23 mouse cellular contexts compared by ENCODE assay signal in genomic region chr17:56111021-56111420, GRCm38 (mm10). TPM values are rescaled to one million over a fixed set of nuclear protein-coding genes. Genes with fewer than 3 reads are reported as not detected.
A peak's percentile ranks its signal among the peaks of the same experiment; 100 is the strongest.
DNase-seq lines count a peak whose midpoint lies in the region; ATAC-seq and TF ChIP-seq lines count a peak whose summit lies in the region.
"Had no signal": no experiment of that assay in that cellular context is flagged by ENCODE, and none has a peak within 500 bp of the region (broad histone marks: within the 10 kb centered on the region; RNA-seq: fewer than 3 reads in every experiment).

No protein-coding gene starts in this region.

- TF ChIP-seq CTCF in heart, postnatal 0 days (IDR thresholded peaks at IDR 0.05; ENCODE audit: low read depth) = no peak
- TF ChIP-seq CTCF in liver, adult 2 months (IDR thresholded peaks at IDR 0.05; ENCODE audit: low read depth, low read length) = no peak

- peaks cover 12% of the 10 kb centered on the region; the same call in 1 of the 2 replicates for H3K36me3 ChIP-seq in heart, postnatal 0 days (replicated peaks; ENCODE audit: control insufficient read depth, insufficient read depth, low read length)
- H3K36me3 ChIP-seq in liver, adult 2 months (ENCODE audit: control insufficient read depth, insufficient read depth, low read length) = peaks cover 6% of the 10 kb centered on the region; the same call in 1 of the 2 replicates
- H3K36me3 ChIP-seq in liver, embryonic 11.5 days (ENCODE audit: control insufficient read depth, insufficient read depth, low read length) = no peaks in the 10 kb centered on the region
- H3K36me3 ChIP-seq: heart, embryonic 15.5 days; limb, embryonic 10.5 days had no signal

- H3K4me3 ChIP-seq in heart, postnatal 0 days (ENCODE audit: low read depth, low read length) = no peak overlapping the region
- H3K4me3 ChIP-seq in liver, adult 2 months (ENCODE audit: insufficient read depth, low read depth, low read length) = no peak overlapping the region
- H3K4me3 ChIP-seq in liver, embryonic 11.5 days (ENCODE audit: low read depth, low read length) = no peak overlapping the region
- H3K4me3 ChIP-seq: forebrain, embryonic 10.5 days; heart, embryonic 15.5 days; limb, embryonic 10.5 days; midbrain, embryonic 12.5 days had no signal

- H3K79me2 ChIP-seq in liver, adult 2 months (ENCODE audit: control insufficient read depth, insufficient read depth, low read length) = no peaks in the 10 kb centered on the region

- H3K9me3 ChIP-seq in heart, postnatal 0 days (replicated peaks; ENCODE audit: control insufficient read depth, low read length) = no peaks in the 10 kb centered on the region
- H3K9me3 ChIP-seq in liver, embryonic 11.5 days (ENCODE audit: control insufficient read depth, low read length) = no peaks in the 10 kb centered on the region
- H3K9me3 ChIP-seq: forebrain, embryonic 10.5 days; heart, embryonic 15.5 days; limb, embryonic 10.5 days; midbrain, embryonic 12.5 days had no signal

- H3K9ac ChIP-seq in heart, postnatal 0 days (replicated peaks; ENCODE audit: low read depth, low read length) = no peak overlapping the region
- peak overlapping the region; percentile 11; the same call in 1 of the 2 replicates for H3K9ac ChIP-seq in liver, adult 2 months (ENCODE audit: low read depth, low read length)
- no peak overlapping the region for H3K9ac ChIP-seq in liver, embryonic 11.5 days (ENCODE audit: low read depth, low read length)
- H3K9ac ChIP-seq: heart, embryonic 15.5 days; midbrain, embryonic 12.5 days had no signal

- TF ChIP-seq EP300 in heart, postnatal 0 days (IDR thresholded peaks at IDR 0.05; ENCODE audit: low read depth) = no peak

- peak; percentile 68 for DNase-seq in adrenal gland, postnatal 10 days
- DNase-seq in adrenal gland, postnatal 25 days = no peak
- no peak for DNase-seq in heart, postnatal 0 days (ENCODE audit: low spot score)
- DNase-seq in heart, adult 8-10 months (ENCODE audit: low spot score) = no peak
- DNase-seq in liver, adult 2 months (ENCODE audit: extremely low read depth, low read depth, low spot score) = no peak
- DNase-seq in liver, embryonic 11.5 days (ENCODE audit: low spot score) = no peak
- DNase-seq in lung, postnatal 14 days = no peak
- DNase-seq: kidney, adult 18-20 months; kidney, postnatal 4 days; layer of hippocampus, adult 9-11 months; liver; lung, adult 2 months; thymus, adult 2 months had no signal

- WGBS in heart, postnatal 0 days = 62% methylated on average over 1 of the region's 1 CpGs
- 18% methylated on average over 1 of the region's 1 CpGs for WGBS in liver, adult 2 months
- WGBS in liver, embryonic 11.5 days = 70% methylated on average over 1 of the region's 1 CpGs

- peak overlapping the region; percentile 94; the same call in 1 of the 2 replicates for H3K27ac ChIP-seq in heart, postnatal 0 days (ENCODE audit: low read depth)
- H3K27ac ChIP-seq in liver, adult 2 months (replicated peaks; ENCODE audit: insufficient read depth, low read depth, low read length) = peak overlapping the region; percentile 24; the same call in 1 of the 2 replicates
- no peak overlapping the region for H3K27ac ChIP-seq in liver, embryonic 11.5 days (ENCODE audit: low read depth, low read length)
- H3K27ac ChIP-seq: forebrain, embryonic 10.5 days; heart, embryonic 15.5 days; limb, embryonic 10.5 days; midbrain, embryonic 12.5 days had no signal

- H3K4me2 ChIP-seq in heart, postnatal 0 days (ENCODE audit: low read depth, low read length) = no peak overlapping the region
- no peak overlapping the region for H3K4me2 ChIP-seq in liver, embryonic 11.5 days
- H3K4me2 ChIP-seq: heart, embryonic 15.5 days; midbrain, embryonic 12.5 days had no signal

- no peaks in the 10 kb centered on the region for H3K27me3 ChIP-seq in heart, postnatal 0 days (ENCODE audit: control insufficient read depth, insufficient read depth, low read length)
- H3K27me3 ChIP-seq in liver, adult 2 months (ENCODE audit: control insufficient read depth, insufficient read depth, low read length) = no peaks in the 10 kb centered on the region
- peaks cover under 1% of the 10 kb centered on the region; the same call in 1 of the 2 replicates for H3K27me3 ChIP-seq in liver, embryonic 11.5 days (replicated peaks; ENCODE audit: control insufficient read depth, insufficient read depth, low read length)

- H3K4me1 ChIP-seq in heart, postnatal 0 days (ENCODE audit: control insufficient read depth, insufficient read depth) = peaks cover 14% of the 10 kb centered on the region
- peaks cover 40% of the 10 kb centered on the region for H3K4me1 ChIP-seq in liver, adult 2 months (ENCODE audit: control insufficient read depth, insufficient read depth, low read length)
- no peaks in the 10 kb centered on the region for H3K4me1 ChIP-seq in liver, embryonic 11.5 days (replicated peaks; ENCODE audit: control insufficient read depth, insufficient read depth, low read length)

- no peak for TF ChIP-seq POLR2A in liver, adult 2 months (IDR thresholded peaks at IDR 0.05; ENCODE audit: extremely low read depth, insufficient read depth, low read length)

- ATAC-seq in heart, postnatal 0 days (ENCODE audit: insufficient read depth, low read depth) = no peak
- no peak for ATAC-seq in liver, embryonic 11.5 days (replicated peaks; ENCODE audit: low FRiP score)

RNA-seq across cellular contexts. Expression of gene Plin4, which starts 1.4 kb away (rescaled TPM):
- total RNA-seq in adrenal gland, postnatal 10 days (2021) = 10 to 100 TPM; 75.7 to 89.2 TPM
- total RNA-seq in adrenal gland, postnatal 25 days (2021) = 71.4 and 76.3 TPM in 2 replicates
- total RNA-seq in heart, postnatal 0 days (2014; rRNA removed; ENCODE audit: low replicate concordance) = 47.4 and 88.5 TPM in 2 replicates
- polyA plus RNA-seq in heart, postnatal 0 days (2015; fragmentation: Nextera tagmentation; extraction: Ambion mirVana) = 5.9 and 9.4 TPM in 2 replicates
- total RNA-seq in heart, adult 8-10 months (2022) = 100 to 1,000 TPM; 140 to 200 (median 164) TPM
- total RNA-seq in liver, adult 2 months (2014; rRNA removed) = 2.1 and 2.3 TPM in 2 replicates
- polyA plus RNA-seq in liver, adult 2 months (2012; rRNA removed) = 1.8 and 2.8 TPM in 2 replicates
- polyA plus RNA-seq in liver, embryonic 11.5 days (2014; fragmentation: Nextera tagmentation; extraction: Ambion mirVana) = 0.14 TPM in 1 of 2 replicates, not detected in the other
- polyA plus RNA-seq: embryonic facial prominence, embryonic 11.5 days had no signal

RNA-seq across cellular contexts. Expression of gene Plin5, which starts 6.4 kb away (rescaled TPM):
- total RNA-seq in adrenal gland, postnatal 10 days (2021) = 100 to 1,000 TPM; 102 to 111 TPM
- 55.3 and 57.4 TPM in 2 replicates for total RNA-seq in adrenal gland, postnatal 25 days (2021)
- 23.3 and 58.8 TPM in 2 replicates for total RNA-seq in heart, postnatal 0 days (2014; rRNA removed; ENCODE audit: low replicate concordance)
- 55.7 and 58.3 TPM in 2 replicates for polyA plus RNA-seq in heart, postnatal 0 days (2015; fragmentation: Nextera tagmentation; extraction: Ambion mirVana)
- total RNA-seq in heart, adult 8-10 months (2022) = 100 to 1,000 TPM; 110 to 160 (median 150) TPM
- 19.2 and 24.6 TPM in 2 replicates for total RNA-seq in liver, adult 2 months (2014; rRNA removed)
- polyA plus RNA-seq in liver, adult 2 months (2012; rRNA removed) = 42.7 and 58.2 TPM in 2 replicates
- polyA plus RNA-seq in liver, embryonic 11.5 days (2014; fragmentation: Nextera tagmentation; extraction: Ambion mirVana) = 0.43 and 0.68 TPM in 2 replicates

RNA-seq across cellular contexts. Expression of gene Lrg1, which starts 10.8 kb away (rescaled TPM):
- 10 to 100 TPM; 41.0 to 55.6 TPM for total RNA-seq in adrenal gland, postnatal 10 days (2021)
- total RNA-seq in adrenal gland, postnatal 25 days (2021) = 15.1 TPM in 2 replicates
- total RNA-seq in heart, postnatal 0 days (2014; rRNA removed; ENCODE audit: low replicate concordance) = 4.5 and 5.1 TPM in 2 replicates
- 9.0 and 10.0 TPM in 2 replicates for polyA plus RNA-seq in heart, postnatal 0 days (2015; fragmentation: Nextera tagmentation; extraction: Ambion mirVana)
- 10 to 100 TPM; 47.5 to 68.7 (median 60.4) TPM for total RNA-seq in heart, adult 8-10 months (2022)
- 90.0 and 116 TPM in 2 replicates for total RNA-seq in liver, adult 2 months (2014; rRNA removed)
- 543 and 600 TPM in 2 replicates for polyA plus RNA-seq in liver, adult 2 months (2012; rRNA removed)
- polyA plus RNA-seq in liver, embryonic 11.5 days (2014; fragmentation: Nextera tagmentation; extraction: Ambion mirVana) = 0.23 and 0.34 TPM in 2 replicates
- total RNA-seq: ES-E14 had no signal
- polyA plus RNA-seq: embryonic facial prominence, embryonic 11.5 days; forebrain, embryonic 10.5 days; forebrain, embryonic 16.5 days; hindbrain, embryonic 11.5 days; inflammation-experienced regulatory T-cells, adult 6 months; neural tube, embryonic 11.5 days had no signal

RNA-seq across cellular contexts. Expression of gene Sema6b, which starts 29.1 kb away (rescaled TPM):
- total RNA-seq in adrenal gland, postnatal 10 days (2021) = 10 to 100 TPM; 13.3 to 14.9 TPM
- 6.9 and 10.4 TPM in 2 replicates for total RNA-seq in adrenal gland, postnatal 25 days (2021)
- 7.9 and 10.4 TPM in 2 replicates for total RNA-seq in heart, postnatal 0 days (2014; rRNA removed; ENCODE audit: low replicate concordance)
- 0.81 and 0.93 TPM in 2 replicates for polyA plus RNA-seq in heart, postnatal 0 days (2015; fragmentation: Nextera tagmentation; extraction: Ambion mirVana)
- 10 to 100 TPM in 1 of 4 experiments, 1 to 10 TPM in 3; 5.4 to 10.4 (median 8.6) TPM for total RNA-seq in heart, adult 8-10 months (2022)
- total RNA-seq in liver, adult 2 months (2014; rRNA removed) = 1.3 TPM in 2 replicates
- polyA plus RNA-seq in liver, adult 2 months (2012; rRNA removed) = 2.7 and 3.9 TPM in 2 replicates
- 1.4 and 1.5 TPM in 2 replicates for polyA plus RNA-seq in liver, embryonic 11.5 days (2014; fragmentation: Nextera tagmentation; extraction: Ambion mirVana)

RNA-seq across cellular contexts. Expression of gene Hdgfl2, which starts 31.6 kb away (rescaled TPM):
- total RNA-seq in adrenal gland, postnatal 10 days (2021) = 10 to 100 TPM; 45.3 to 54.0 TPM
- 72.5 and 83.1 TPM in 2 replicates for total RNA-seq in adrenal gland, postnatal 25 days (2021)
- 23.9 and 35.9 TPM in 2 replicates for total RNA-seq in heart, postnatal 0 days (2014; rRNA removed; ENCODE audit: low replicate concordance)
- 52.1 TPM in 2 replicates for polyA plus RNA-seq in heart, postnatal 0 days (2015; fragmentation: Nextera tagmentation; extraction: Ambion mirVana)
- 10 to 100 TPM; 30.6 to 41.4 (median 35.2) TPM for total RNA-seq in heart, adult 8-10 months (2022)
- 11.3 and 13.8 TPM in 2 replicates for total RNA-seq in liver, adult 2 months (2014; rRNA removed)
- polyA plus RNA-seq in liver, adult 2 months (2012; rRNA removed) = 29.0 and 30.2 TPM in 2 replicates
- 111 and 119 TPM in 2 replicates for polyA plus RNA-seq in liver, embryonic 11.5 days (2014; fragmentation: Nextera tagmentation; extraction: Ambion mirVana)

Comparison
In these comparisons a context has a peak if more than half of its experiments do, and no peak if none do; other contexts are left out.
1. RNA of gene Plin4, which starts 1.4 kb away (total RNA-seq): 140 to 200 TPM in heart, adult 8-10 months, 75.7 to 89.2 TPM in adrenal gland, postnatal 10 days, 47.4 to 88.5 TPM in heart, postnatal 0 days and 71.4 to 76.3 TPM in adrenal gland, postnatal 25 days; 2.1 to 2.3 TPM in liver, adult 2 months; every median in the first group is over 10 times any median in the second.